Mouse (Mus musculus) stomach, postnatal 0 days (tissue): ENCODE data around the gene Camkmt. TPM values are rescaled to one million over a fixed set of nuclear protein-coding genes. Genes with fewer than 3 reads are reported as not detected.

Source experiments
- ATAC-seq: fragments of 200-750 bp; cut with Nextera tagmentation; 2 replicates; pipeline ENCODE4 v1.8.0; 2017; ENCODE audit not compliant: low FRiP score, low TSS enrichment
- DNase-seq: peaks from one replicate; pipeline ENCODE4 v3.0.0-alpha.2; 2016; ENCODE audit warnings: low spot score
- H3K27ac ChIP-seq: fragments of 300-500 bp; sonication (generic); replicated peaks from 2 replicates; pipeline ENCODE4 v1.5.1; 2014; ENCODE audit warnings: mild to moderate bottlenecking, control low read depth
- H3K27me3 ChIP-seq: fragments of 300-500 bp; sonication (generic); 2 replicates; pipeline ENCODE4 v1.6.1; 2014; ENCODE audit warnings: low read length; ENCODE audit not compliant: control insufficient read depth, insufficient read depth
- H3K36me3 ChIP-seq: fragments of 300-500 bp; sonication (generic); 2 replicates; pipeline ENCODE4 v1.6.1; 2014; ENCODE audit warnings: low read length, mixed read lengths; ENCODE audit not compliant: control insufficient read depth, insufficient read depth
- H3K4me1 ChIP-seq: fragments of 300-500 bp; sonication (generic); replicated peaks from 2 replicates; pipeline ENCODE4 v1.6.1; 2014; ENCODE audit warnings: antibody characterized with exemption; ENCODE audit not compliant: control insufficient read depth, insufficient read depth
- H3K4me2 ChIP-seq: fragments of 300-500 bp; sonication (generic); replicated peaks from 2 replicates; pipeline ENCODE4 v1.6.1; 2014; ENCODE audit warnings: low read depth, mild to moderate bottlenecking, control low read depth, moderate library complexity
- H3K4me3 ChIP-seq: fragments of 300-500 bp; sonication (generic); 2 replicates; pipeline ENCODE4 v1.5.1; 2014; ENCODE audit warnings: low read depth, low read length, control low read depth
- H3K9ac ChIP-seq: fragments of 300-500 bp; sonication (generic); 2 replicates; pipeline ENCODE4 v1.6.1; 2014; ENCODE audit warnings: mild to moderate bottlenecking, low read length, control low read depth, mixed read lengths
- H3K9me3 ChIP-seq: fragments of 300-500 bp; sonication (generic); 2 replicates; pipeline ENCODE4 v1.6.1; 2016; ENCODE audit warnings: low read length; ENCODE audit not compliant: control insufficient read depth
- CTCF ChIP-seq: IDR thresholded peaks from 2 replicates; pipeline ENCODE4 v1.5.1; 2016; ENCODE audit warnings: antibody characterized with exemption, low read depth, mild to moderate bottlenecking, moderate library complexity
- EP300 ChIP-seq: optimal IDR thresholded peaks from 2 replicates; pipeline ENCODE3; 2016; ENCODE audit warnings: antibody characterized with exemption
- WGBS: fragments of 180-500 bp; shearing (Covaris S2); extraction: QIAGEN DNeasy Blood & Tissue Kit; methylation state at CpG from one replicate; pipeline ENCODE4 v1.1.7; 2014; 5-methylcytosine and 5-hydroxymethylcytosine counted together
- polyA plus RNA-seq: library from polyadenylated mRNA; unstranded; fragments of >200 nt; fragmentation: Nextera tagmentation; extraction: Ambion mirVana; gene quantifications from 2 replicates; pipeline ENCODE4 v1.2.1, GENCODE M21; 2015

Camkmt gene
- polyA plus RNA-seq, 1 experiment from 2014 or later = 8.3 TPM

DNA sequence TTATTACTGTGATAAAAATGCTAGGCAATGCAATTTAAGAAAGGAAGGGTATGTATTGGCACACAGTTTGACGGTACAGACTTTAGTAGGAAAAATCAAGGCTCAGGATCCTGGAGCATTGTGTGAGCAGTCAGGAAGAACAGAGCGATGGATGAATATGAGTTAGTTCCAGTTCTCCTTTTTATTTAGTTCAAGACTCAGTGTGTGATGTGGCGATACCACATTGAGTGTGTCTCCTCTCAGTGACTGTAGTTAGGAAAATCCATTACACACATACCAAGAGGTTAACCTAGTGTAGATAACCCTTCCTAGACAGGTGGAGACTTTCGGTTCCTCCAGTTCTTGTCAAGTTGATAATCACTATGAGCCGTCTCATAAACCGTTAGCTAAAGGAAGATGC, 1.4 kb downstream of the Camkmt start:
- ATAC-seq (no peak), DNase-seq (no peak)
- TF ChIP-seq EP300 (no peak), CTCF (no peak)
- Histone ChIP-seq H3K4me2 (peak overlapping the region; percentile 86; the same call in 1 of the 2 replicates), H3K36me3 (no peaks in the 10 kb centered on the region), H3K4me1 (no peaks in the 10 kb centered on the region), H3K4me3 (no peak overlapping the region), H3K9me3 (no peaks in the 10 kb centered on the region), H3K27ac (no peak overlapping the region), H3K27me3 (no peaks in the 10 kb centered on the region), H3K9ac (no peak overlapping the region)
- 85% methylated on average over 6 of the region's 6 CpGs for WGBS

DNA sequence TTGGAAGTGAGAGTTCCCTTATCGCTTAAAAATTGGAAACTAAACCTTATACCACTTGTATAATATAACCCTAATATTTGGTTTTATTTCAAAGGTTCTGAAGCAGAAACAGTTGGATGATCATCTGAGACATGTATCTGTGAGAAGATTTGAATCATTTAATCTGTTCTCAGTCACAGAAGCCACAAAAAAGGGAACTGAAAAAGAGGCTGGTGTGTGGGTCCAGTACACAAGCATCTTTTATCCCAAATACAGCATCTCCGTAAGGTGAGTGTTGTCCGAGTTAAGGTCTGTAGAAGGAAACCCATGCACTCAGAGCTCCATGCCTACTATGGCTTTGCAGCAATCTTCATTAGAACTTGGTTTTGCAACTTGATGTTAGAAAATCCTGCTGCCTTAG, 6.0 kb downstream of the Camkmt start:
- 96% methylated on average over 3 of the region's 3 CpGs for WGBS
- no peak for TF ChIP-seq EP300
- TF ChIP-seq CTCF = no peak
- no peaks in the 10 kb centered on the region for H3K4me1 ChIP-seq
- H3K36me3 ChIP-seq = peaks cover 5% of the 10 kb centered on the region; the same call in 1 of the 2 replicates
- no peak overlapping the region for H3K27ac ChIP-seq
- no peak for DNase-seq
- no peaks in the 10 kb centered on the region for H3K27me3 ChIP-seq
- no peak for ATAC-seq
- H3K9ac ChIP-seq = no peak overlapping the region
- H3K9me3 ChIP-seq = 0 out of 2 replicates have a peak, but pooled peaks cover 2% of the 10 kb centered on the region
- no peak overlapping the region for H3K4me3 ChIP-seq
- H3K4me2 ChIP-seq = no peak overlapping the region

DNA sequence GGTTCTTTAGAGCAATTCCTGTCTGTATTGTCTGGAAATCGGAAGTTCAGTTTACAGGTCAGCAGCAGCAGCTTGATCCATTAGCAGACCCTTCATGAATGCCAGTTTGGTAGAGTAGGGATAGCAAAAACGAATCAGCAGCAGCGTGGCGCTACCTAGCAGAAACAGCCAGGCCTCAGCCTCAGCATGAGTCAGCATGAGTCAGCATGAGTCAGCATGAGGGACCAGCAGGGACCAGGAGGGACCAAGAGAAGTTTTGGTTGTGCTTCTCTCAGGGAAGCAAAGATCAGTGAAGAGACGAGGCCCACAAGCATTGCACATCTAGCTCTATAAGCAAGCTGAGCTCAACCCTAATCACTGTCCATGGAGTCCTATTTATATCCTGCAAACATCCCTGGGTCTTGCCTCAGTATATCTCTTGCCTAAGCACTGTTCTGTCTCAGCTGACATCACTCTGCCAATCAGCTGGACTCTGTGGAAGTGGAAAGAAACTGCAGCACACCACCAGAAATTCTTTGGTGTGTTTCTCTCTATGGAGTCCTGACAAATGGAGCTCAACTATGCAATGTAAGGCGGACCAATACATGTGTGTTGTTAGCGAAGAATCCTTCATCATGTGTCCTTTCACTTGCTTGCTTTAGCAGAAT, 8.4 kb downstream of the Camkmt start:
- Histone ChIP-seq H3K27me3 (no peaks in the 10 kb centered on the region), H3K9ac (no peak overlapping the region), H3K36me3 (peaks cover 5% of the 10 kb centered on the region; the same call in 1 of the 2 replicates), H3K4me3 (no peak overlapping the region), H3K4me1 (no peaks in the 10 kb centered on the region), H3K27ac (no peak overlapping the region), H3K4me2 (no peak overlapping the region), H3K9me3 (0 out of 2 replicates have a peak, but pooled peaks cover 2% of the 10 kb centered on the region)
- ATAC-seq = no peak
- no peak for TF ChIP-seq CTCF
- TF ChIP-seq EP300 = no peak
- WGBS = 91% methylated on average over 7 of the region's 7 CpGs
- no peak for DNase-seq

DNA sequence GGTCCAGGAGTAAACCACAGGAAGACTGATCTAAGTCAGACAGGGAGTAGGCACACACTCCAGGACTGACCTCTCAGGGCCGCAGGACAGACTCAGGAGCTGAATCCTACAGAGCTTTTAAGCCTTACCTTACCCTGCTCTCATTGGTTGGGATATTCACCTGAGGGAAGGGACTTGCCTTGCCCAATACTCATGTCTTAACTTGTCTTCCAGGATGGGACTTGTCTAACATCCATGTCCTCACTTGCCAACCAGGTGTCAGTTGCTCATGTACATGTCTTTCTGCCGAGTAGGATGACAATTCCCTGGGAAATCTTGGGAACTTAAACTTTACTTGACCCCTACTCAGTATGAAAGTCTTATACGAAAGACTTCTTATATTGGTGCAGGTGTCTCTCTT, 9.9 kb downstream of the Camkmt start:
- Histone ChIP-seq H3K9me3 (0 out of 2 replicates have a peak, but pooled peaks cover 2% of the 10 kb centered on the region), H3K36me3 (peaks cover 5% of the 10 kb centered on the region; the same call in 1 of the 2 replicates), H3K4me3 (no peak overlapping the region), H3K4me1 (no peaks in the 10 kb centered on the region), H3K27ac (no peak overlapping the region), H3K4me2 (no peak overlapping the region), H3K27me3 (no peaks in the 10 kb centered on the region), H3K9ac (no peak overlapping the region)
- 81% methylated on average over 3 of the region's 3 CpGs for WGBS
- DNase-seq (no peak), ATAC-seq (no peak)
- TF ChIP-seq EP300 (no peak), CTCF (no peak)

DNA sequence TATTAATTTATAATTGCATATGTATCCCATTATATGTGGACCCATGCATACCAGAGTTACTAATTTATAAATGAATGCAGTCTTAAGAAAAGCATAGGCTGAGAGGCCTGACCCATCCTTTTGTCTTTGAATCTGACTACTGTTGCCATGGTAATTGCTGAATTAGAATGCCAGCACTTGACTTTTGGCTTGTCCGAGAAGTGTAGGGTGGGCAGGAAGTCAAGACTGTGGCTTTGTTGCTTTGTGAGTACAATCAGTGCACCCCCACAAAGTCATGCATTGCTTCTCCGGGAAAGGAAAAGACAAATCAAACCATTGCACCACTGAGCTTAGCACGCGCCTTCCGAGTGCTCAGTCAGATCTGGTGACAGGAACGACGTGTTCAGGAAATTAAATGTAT, 11.4 kb downstream of the Camkmt start:
- Histone ChIP-seq H3K4me3 (no peak overlapping the region), H3K4me2 (no peak overlapping the region), H3K27ac (no peak overlapping the region), H3K9me3 (0 out of 2 replicates have a peak, but pooled peaks cover 2% of the 10 kb centered on the region), H3K4me1 (no peaks in the 10 kb centered on the region), H3K27me3 (no peaks in the 10 kb centered on the region), H3K36me3 (peaks cover 5% of the 10 kb centered on the region; the same call in 1 of the 2 replicates), H3K9ac (no peak overlapping the region)
- DNase-seq (no peak), ATAC-seq (no peak)
- TF ChIP-seq EP300 = no peak
- TF ChIP-seq CTCF = no peak
- WGBS = 83% methylated on average over 7 of the region's 7 CpGs

DNA sequence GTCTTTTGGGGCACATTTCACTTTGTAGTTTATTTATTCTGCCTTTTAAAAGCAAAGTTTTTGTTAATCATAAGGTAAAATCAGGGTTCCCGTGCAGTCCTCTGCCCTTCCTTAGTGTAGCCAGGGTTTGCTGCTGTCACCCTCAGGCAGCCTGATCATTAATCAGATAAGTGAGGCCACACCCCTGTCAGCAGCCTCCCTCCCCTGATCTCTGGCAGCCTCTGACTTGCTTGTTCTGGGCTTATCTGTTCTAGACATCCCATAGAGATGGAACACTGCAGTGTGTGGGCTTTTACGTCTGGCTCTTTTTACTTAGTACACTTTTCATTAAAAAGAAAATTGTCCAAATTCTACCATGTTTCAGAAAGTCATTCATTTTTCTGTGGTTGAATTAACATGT, 13.0 kb downstream of the Camkmt start:
- DNase-seq (no peak), ATAC-seq (no peak)
- TF ChIP-seq CTCF = no peak
- TF ChIP-seq EP300 = no peak
- no peak overlapping the region for H3K4me3 ChIP-seq
- H3K27ac ChIP-seq = no peak overlapping the region
- no peaks in the 10 kb centered on the region for H3K4me1 ChIP-seq
- no peak overlapping the region for H3K4me2 ChIP-seq
- 0 out of 2 replicates have a peak, but pooled peaks cover 5% of the 10 kb centered on the region for H3K36me3 ChIP-seq
- H3K9ac ChIP-seq = no peak overlapping the region
- 31% methylated on average over 2 of the region's 2 CpGs for WGBS
- H3K27me3 ChIP-seq = no peaks in the 10 kb centered on the region
- H3K9me3 ChIP-seq = 0 out of 2 replicates have a peak, but pooled peaks cover 2% of the 10 kb centered on the region
